Mouse (Mus musculus) kidney, adult 8-10 months (tissue): ENCODE measurements around the gene Qdpr.

Experiments
- DNase-seq, 2 experiments: peaks; one replicate each; pipeline ENCODE4 v3.0.0; 2022

Qdpr gene

GRCm38 (mm10) chr5:45449831-45450716 lies at the start of gene Qdpr:
Qdpr (minus strand) TSS chr5:45450236.
- peak; percentile 98 to 99 for DNase-seq

- no peak for DNase-seq
These were observed 47.5 kb upstream of the Qdpr start for GRCm38 (mm10) chr5:45497564-45497963.

DNA sequence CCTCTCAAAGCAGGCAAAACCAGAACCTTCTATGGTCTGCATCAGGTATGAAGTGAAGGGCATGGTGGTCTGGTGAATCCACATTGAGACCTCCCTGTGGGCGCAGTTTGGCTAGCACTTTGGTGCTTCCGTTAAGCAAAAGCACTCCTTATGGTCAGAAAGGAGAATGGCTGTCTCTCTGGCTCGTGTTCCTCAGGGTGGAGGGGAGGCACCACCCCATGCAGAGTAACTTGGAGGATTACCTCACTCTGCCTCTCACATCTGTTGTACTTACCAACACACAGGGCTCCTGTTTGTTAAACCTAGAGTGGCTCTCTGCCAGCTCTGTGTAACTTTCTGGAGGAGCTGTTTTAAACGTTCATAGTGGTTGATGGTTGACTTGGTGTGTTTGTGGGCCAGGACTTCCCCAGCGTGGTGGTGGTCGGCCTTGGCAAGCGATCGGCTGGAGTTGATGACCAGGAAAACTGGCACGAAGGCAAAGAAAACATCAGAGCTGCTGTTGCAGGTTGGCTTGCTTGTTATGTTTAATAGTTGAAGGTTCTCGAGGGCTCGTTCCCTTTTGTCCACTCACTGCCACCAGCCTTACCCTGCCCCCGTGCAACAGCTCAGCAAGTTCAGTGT lies 47.0 kb upstream of the Qdpr start:
- DNase-seq = peak in 1 of 2 experiments; percentile 31

DNA sequence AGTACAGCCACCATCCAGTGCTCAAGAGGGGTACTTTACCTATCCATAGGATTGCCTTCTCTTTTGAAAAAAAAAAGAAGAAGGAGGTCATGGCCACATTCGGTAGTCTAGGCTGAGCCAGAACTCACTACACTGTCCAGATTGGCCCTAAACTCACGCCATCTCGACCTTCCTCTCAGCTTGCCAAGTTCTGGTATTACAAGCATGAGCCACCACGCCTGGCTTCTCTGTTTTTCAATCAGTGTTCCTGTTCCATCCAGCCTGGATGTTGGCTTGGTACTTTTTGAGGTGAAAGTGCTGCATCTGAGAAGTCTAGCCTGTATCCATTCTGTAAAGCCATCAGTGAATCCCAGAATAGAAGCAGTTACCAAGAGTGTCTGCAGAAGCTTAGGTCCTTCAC lies 46.4 kb upstream of the Qdpr start:
- no peak for DNase-seq

DNA sequence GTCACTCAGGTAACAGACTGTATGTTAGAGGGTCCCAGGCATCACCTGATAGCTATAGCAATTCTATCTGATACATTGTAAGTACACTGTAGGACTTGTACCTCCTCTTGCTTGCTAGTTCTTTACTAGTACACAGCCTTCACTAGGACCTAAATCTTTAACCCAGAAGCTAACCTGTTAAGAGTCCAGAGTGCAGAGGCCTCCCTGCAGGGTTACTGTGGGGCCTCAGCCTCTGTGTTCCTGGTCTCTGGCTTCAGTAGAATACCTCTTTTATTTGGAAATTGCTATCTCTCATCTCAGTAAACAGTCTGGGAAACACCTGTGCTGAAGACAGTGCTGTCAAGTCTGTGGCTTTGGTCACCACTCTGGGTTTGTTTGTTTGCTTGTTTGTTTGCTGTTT lies 46.0 kb upstream of the Qdpr start:
- no peak for DNase-seq

DNA sequence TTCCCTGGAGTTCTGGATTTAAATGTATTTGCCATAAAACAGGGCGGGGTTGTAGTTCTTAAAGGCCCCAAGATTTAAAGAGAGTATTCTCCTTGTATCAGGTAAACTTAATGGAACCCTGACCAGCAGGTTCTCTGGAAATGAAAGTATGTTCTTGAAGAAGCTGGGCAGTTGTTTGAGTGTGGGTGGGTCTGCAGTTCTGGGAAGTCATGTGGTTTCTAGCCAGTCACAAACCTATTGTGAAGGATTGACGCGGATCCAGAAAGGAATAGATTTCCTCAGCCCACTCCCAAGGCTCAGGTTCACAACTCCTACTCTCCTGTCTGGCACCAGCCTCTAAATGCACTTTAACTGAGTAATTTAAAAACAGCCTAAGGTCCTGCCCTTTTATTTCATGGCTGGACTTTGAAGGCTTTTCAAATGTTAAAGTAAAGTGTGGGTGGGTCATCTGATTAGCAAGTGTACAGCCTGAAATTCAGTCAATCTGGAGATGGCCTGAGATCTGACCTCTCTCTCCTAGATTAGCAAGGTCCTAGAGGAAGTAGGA lies 45.5 kb upstream of the Qdpr start:
- DNase-seq = no peak

DNA sequence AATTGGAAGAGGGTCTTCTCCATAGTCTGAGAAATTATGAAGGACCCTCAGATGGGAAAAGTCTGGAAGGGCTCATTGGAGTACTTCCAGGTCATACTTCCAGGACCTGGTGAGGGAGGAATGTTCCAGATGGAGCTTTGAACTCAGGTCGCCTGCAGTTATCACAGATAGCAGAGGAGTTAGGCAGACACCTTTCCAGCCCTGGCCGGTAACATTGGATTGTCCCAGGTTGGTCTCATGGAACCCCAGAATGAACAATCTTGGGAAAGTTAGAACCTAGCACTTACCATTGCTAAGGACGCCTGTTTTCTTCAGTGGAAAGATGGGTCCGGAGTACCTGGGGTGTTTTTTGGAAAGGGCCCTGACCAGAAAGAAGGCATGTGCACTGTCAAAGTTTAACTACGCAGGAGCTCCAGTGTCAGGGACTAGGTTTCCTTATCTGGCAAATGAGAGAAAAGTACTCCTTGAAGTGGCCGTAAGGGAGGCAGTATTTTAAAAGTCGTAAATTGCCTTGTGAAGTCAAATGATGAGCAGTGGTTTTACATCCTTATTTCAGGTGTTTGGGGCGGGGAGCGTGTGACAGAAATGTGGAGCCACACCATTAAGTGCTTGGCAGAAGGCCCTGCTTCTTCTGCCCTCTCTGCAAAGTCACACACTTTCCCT lies 44.2 kb upstream of the Qdpr start:
- peak in 1 of 2 experiments; percentile 33 for DNase-seq

DNA sequence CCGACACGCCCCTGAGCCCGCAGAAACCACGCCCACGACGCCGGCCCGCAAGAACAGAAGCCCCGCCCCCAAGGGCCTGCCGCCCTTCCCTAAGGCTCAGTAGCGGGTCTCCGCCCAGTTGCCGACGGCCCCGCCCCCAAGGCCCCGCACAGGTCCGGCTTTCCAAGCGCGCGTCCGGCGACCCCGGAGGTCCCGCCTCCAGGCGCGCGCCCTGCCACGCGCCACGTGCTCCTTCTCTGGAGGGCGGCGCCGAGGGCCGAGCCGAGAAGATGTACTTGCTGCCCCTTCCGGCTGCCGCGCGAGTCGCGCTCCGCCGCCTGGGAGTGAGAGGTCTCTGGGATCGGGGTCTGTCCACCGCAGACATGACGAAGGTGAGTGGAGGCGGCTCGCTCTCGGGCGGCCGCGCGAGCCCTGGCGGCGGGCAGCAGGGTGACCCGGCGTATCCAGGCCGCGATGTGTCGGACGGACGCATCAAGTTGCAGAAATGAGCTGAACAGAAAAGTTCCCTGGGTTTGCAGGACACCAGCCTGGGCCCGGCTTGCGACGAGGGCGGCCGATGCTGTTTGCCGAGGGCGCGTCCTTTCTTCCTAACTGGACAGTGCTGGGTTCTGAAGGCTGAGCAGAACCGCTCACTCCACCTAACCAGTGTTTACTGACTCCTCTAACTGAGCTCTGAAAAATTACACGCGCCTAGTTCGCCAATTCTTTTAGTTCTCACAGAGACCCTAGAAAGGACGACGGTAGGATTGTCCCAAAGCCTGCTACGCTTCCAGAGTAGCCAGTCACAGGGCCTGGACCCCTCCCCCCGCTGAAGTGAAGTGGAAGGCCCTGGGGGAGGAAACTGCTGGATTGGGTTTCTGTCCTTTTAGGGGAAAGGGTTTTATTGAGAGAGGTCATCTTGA lies 43.4 kb upstream of the Qdpr start, which contains the start of gene Lap3:
TSS of gene Lap3 (plus strand) at position 184 of the 902 bp plus-strand sequence.
- DNase-seq = peak; percentile 99 to 100

GRCm38 (mm10) chr5:45491776-45492175 lies 41.7 kb upstream of the Qdpr start:
- no peak for DNase-seq

DNA sequence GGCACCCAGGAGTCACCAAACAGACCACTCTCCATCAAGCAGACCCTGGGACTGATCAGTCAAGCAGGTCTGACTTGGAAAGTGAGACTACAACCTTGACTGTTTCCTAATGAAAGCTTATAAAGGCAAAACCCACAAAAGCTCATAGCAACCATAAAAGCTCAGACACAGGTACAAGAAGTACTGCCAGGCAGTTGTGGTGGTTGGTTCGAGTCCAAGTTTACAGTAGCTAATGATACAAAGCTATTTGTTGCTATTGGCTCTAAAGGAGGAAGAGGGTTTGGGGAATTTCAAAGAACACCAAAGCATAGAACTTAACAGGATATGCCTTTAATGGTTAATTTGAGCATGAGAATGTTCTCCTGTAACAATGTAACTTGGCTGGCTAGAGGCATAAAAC lies 33.6 kb upstream of the Qdpr start:
- no peak for DNase-seq

DNA sequence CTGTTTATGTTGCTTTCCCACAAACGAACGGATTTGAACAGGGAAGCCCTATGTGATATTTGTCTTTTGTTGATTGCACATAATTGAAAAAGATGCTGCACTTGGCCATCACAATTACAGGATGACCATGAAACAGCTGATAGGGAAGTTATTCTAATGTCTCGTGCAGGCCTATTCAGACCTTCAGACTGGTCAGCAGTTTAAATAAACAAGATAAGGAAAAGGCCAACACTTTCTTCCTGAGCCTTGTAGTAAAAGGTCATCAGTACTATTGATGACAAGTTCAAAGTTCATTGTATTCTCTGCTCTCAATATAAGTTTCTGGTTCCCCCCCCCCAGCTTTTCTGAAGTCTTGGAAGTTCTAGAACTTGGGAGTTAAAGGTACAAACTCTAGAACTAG lies 32.6 kb upstream of the Qdpr start:
- no peak for DNase-seq

GRCm38 (mm10) chr5:45481125-45481524 lies 31.1 kb upstream of the Qdpr start:
- DNase-seq = no peak

- DNase-seq = no peak
These were observed 30.0 kb upstream of the Qdpr start for GRCm38 (mm10) chr5:45480066-45480465.

DNA sequence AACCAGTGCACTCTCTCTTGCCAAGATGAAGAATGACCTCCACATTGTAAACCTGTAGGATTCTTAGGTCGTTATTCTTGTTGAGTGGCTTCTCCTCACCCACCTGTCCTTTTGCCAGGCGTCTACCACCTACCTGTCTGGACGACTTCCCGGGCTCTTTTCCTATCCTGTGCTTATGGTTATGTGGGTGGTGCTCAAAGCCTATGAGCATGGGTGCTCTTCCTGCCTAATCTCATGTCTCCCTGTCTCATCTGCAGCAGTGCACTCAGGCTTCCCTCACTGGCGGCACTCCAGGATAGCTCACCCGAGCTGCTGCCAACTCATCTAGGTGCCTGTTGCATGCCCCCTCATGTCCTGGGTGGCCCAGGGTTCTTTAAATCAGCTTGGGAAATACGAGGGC lies 27.6 kb upstream of the Qdpr start:
- peak in 1 of 2 experiments; percentile 25 for DNase-seq

DNA sequence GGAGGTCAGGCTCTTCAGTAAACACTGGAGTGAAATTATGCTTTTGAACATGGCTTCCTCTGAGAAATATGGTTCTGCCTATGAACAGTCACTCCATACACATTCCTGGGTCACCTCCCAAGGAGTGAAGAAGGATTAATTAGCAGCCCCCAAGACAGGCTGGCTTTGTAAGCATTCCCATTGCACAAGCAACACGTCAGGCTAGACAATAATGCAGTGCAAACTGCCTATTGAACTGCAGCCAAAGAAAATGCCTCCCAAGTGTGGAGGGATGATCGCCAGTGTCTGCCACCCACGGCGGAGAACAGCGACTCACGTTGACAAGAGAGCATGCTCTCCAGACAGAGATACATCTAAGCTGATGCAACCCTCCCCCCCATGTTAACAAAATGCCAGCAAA lies 26.3 kb upstream of the Qdpr start:
- DNase-seq = no peak

GRCm38 (mm10) chr5:45475771-45476170 lies 25.7 kb upstream of the Qdpr start:
- no peak for DNase-seq

- DNase-seq = no peak
These were observed 24.7 kb upstream of the Qdpr start for GRCm38 (mm10) chr5:45474758-45475157.

DNA sequence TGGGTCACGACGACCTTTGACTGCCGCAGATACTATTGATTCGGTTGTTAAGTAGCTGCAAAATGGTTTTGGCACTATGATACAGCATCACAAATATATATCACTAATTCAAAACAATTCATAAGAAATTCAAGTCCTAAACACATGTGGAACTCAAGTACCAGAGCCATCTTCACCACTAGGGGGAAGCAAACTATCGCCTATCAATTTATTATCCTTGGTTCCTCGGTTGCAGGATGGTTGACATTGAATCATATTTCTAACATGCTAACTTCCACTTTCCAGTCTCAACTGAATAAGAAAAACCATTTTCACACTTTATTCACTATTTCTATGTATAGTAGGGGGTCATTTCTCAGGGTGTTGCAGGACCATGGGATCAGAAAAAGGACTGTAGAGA lies 24.2 kb upstream of the Qdpr start:
- peak in 1 of 2 experiments; percentile 62 for DNase-seq

DNA sequence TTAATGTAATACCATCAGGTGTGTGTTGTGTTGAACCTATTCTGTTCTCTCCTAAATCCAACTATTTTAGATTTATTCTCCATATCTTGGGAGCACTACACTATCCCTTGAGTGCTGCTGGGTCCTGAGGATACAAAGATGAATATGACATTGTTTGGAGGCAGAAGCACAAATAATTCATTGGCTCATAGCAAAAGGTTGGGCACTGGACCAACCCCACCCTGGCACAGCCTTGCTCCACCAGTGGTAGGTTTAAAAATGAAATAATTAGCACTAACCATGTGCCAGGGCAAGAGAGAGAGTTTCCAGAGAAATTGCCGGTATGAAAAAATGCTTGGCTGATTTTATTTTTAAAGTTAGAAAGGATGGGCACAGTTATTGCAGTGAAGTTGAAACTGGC lies 23.5 kb upstream of the Qdpr start:
- no peak for DNase-seq

DNA sequence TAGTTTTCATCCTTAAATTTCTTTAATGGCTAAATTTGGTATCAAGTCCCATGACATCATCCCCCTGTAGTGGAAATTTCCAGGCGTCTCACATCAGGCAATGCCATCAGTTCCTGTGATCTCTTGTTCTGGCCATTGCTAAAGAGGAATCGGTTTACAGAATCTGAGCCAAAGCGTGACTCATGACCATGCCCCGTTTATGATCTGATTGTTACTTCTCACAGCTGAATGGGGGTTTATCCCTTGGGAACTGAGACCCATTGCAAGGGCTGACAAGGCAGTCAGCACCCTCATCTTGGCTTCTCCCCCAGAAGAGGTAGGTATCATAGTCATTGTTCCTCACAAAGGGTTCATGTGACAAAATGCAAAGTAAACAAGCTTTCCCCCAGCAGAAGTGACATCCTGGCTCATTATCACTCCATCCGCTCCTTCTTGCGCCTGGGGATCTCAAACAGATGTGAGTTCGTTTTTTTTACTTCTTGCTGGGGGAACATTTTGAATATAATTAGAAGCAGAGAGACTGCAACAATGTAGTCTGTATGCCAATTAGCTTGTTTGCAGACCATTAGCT lies 22.9 kb upstream of the Qdpr start:
- DNase-seq = no peak

GRCm38 (mm10) chr5:45454456-45454855 lies 4.4 kb upstream of the Qdpr start:
- no peak for DNase-seq

GRCm38 (mm10) chr5:45453451-45453850 lies 3.4 kb upstream of the Qdpr start, which contains the start of gene Clrn2:
Clrn2 (plus strand) TSS chr5:45453751.
- DNase-seq = no peak
